Mouse (Mus musculus) MEL (cell line): ENCODE data around the gene Fbxl12.

Source experiments
- RAD21 ChIP-seq: IDR thresholded peaks from 2 replicates; pipeline ENCODE4 v1.6.1; 2011; ENCODE audit warnings: mild to moderate bottlenecking, low read depth, low read length, improper control_type of control experiment
- SMC3 ChIP-seq: IDR thresholded peaks from 2 replicates; pipeline ENCODE4 v1.6.1; 2011; ENCODE audit warnings: low read depth, low read length, improper control_type of control experiment
- TAL1 ChIP-seq: IDR thresholded peaks from 2 replicates; pipeline ENCODE4 v1.6.1; 2012; ENCODE audit warnings: mild to moderate bottlenecking, inconsistent platforms, low read length, moderate library complexity, mixed read lengths
- ZC3H11A ChIP-seq: IDR thresholded peaks from 2 replicates; pipeline ENCODE4 v1.6.1; 2012; ENCODE audit warnings: low read depth, mild to moderate bottlenecking, inconsistent platforms, low read length, improper control_type of control experiment

DNA sequence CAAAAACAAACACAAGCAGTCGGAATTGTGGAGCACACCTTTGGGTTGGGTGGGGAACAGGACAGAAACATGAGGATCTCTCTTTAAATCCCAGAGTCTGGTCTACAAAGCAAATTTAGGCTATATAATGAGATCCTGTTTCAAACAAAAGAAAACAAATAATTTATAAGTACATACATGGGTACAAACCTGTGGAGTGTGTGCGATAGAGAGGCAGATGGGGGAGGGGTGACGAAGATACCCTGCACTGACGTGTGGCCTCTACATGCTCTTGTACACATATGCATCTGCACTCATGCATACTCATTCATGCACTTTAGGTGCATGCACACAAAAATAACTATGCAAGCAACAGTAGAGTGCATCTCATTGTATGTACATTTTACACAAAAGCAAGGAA lies 5.1 kb downstream of the Fbxl12 start:
- TF ChIP-seq TAL1: no peak
- TF ChIP-seq SMC3: no peak
- no peak for TF ChIP-seq RAD21
- no peak for TF ChIP-seq ZC3H11A
